Mouse (Mus musculus) cortical plate, adult 2 months (tissue): ENCODE results near the gene Tnf.

Experiments
- CTCF ChIP-seq: fragments of 200-500 bp; IDR thresholded peaks from 2 replicates; pipeline ENCODE4 v1.5.1; 2011; ENCODE audit warnings: mild to moderate bottlenecking, control low read depth, low read length; ENCODE audit not compliant: insufficient read depth; ENCODE audit errors: extremely low read depth
- POLR2A ChIP-seq: fragments of 200-500 bp; IDR thresholded peaks from 2 replicates; pipeline ENCODE4 v1.6.1; 2011; ENCODE audit warnings: mild to moderate bottlenecking, low read length, control low read depth; ENCODE audit not compliant: insufficient read depth; ENCODE audit errors: extremely low read depth

GRCm38 (mm10) chr17:35152121-35152520 is 49.7 kb downstream of the Tnf start:
- no peak for TF ChIP-seq CTCF
- no peak for TF ChIP-seq POLR2A
